Mouse (Mus musculus) neural tube, embryonic 15.5 days (tissue): Measurements from ENCODE around the gene Slc18a3. TPM values are rescaled to one million over a fixed set of nuclear protein-coding genes. Genes with fewer than 3 reads are reported as not detected.

ENCODE experiments used
- ATAC-seq: fragments of 200-750 bp; cut with Nextera tagmentation; 2 replicates; pipeline ENCODE4 v1.8.0; 2017; ENCODE audit warnings: mild to moderate bottlenecking, moderate TSS enrichment, moderate library complexity; ENCODE audit not compliant: low FRiP score
- H3K27ac ChIP-seq: fragments of 300-500 bp; sonication (generic); replicated peaks from 2 replicates; pipeline ENCODE4 v1.5.1; 2015; ENCODE audit warnings: mild to moderate bottlenecking, inconsistent platforms
- H3K27me3 ChIP-seq: fragments of 300-500 bp; sonication (generic); replicated peaks from 2 replicates; pipeline ENCODE4 v1.6.1; 2015; ENCODE audit warnings: inconsistent platforms
- H3K36me3 ChIP-seq: fragments of 300-500 bp; sonication (generic); 2 replicates; pipeline ENCODE4 v1.6.1; 2015; ENCODE audit warnings: inconsistent platforms
- H3K4me1 ChIP-seq: fragments of 300-500 bp; sonication (generic); 2 replicates; pipeline ENCODE4 v1.6.1; 2015; ENCODE audit warnings: inconsistent platforms
- H3K4me2 ChIP-seq: fragments of 300-500 bp; sonication (generic); 2 replicates; pipeline ENCODE4 v1.6.1; 2015; ENCODE audit warnings: inconsistent platforms, mild to moderate bottlenecking, moderate library complexity
- H3K4me3 ChIP-seq: fragments of 300-500 bp; sonication (generic); replicated peaks from 2 replicates; pipeline ENCODE4 v1.5.1; 2015; ENCODE audit warnings: mild to moderate bottlenecking, inconsistent platforms
- H3K9ac ChIP-seq: fragments of 300-500 bp; sonication (generic); replicated peaks from 2 replicates; pipeline ENCODE4 v1.6.1; 2015; ENCODE audit warnings: mild to moderate bottlenecking, inconsistent platforms
- H3K9me3 ChIP-seq: fragments of 300-500 bp; sonication (generic); replicated peaks from 2 replicates; pipeline ENCODE4 v1.6.1; 2016; ENCODE audit warnings: inconsistent platforms
- WGBS: fragments of 180-500 bp; shearing (Covaris S2); methylation state at CpG from one replicate; pipeline ENCODE4 v1.1.7; 2015; ENCODE audit warnings: mixed read lengths; 5-methylcytosine and 5-hydroxymethylcytosine counted together
- polyA plus RNA-seq: library from polyadenylated mRNA; unstranded; fragments of >200 nt; fragmentation: Nextera tagmentation; extraction: Ambion mirVana; gene quantifications from 2 replicates; pipeline ENCODE4 v1.2.1, GENCODE M21; 2015

Gene Slc18a3
- polyA plus RNA-seq, 1 experiment from 2014 or later, result 42.7 TPM

DNA sequence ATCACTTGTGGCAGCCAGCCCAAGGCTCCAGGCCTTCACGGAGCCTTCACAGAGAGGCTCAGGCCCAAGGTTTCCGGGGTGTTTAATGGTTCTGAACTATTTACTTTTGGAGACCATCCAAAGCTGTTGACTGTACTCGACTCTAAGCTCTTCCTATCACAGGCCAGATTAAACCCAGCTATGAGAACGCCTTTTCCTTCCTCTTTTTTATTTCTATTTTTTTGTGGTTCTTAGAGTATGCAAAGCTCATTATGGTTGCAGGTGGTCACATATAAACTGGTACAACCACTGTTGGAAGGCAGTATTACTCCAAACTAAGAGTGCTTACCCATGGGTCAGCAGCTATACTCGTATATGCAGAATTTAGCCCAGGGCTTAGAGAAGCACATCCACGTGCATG, 17.7 kb downstream of the Slc18a3 start:
- Histone ChIP-seq H3K27ac (no peak overlapping the region), H3K9ac (no peak overlapping the region), H3K9me3 (no peaks in the 10 kb centered on the region), H3K27me3 (0 out of 2 replicates have a peak, but pooled peaks cover 6% of the 10 kb centered on the region), H3K4me2 (no peak overlapping the region), H3K4me3 (no peak overlapping the region), H3K4me1 (peaks cover 4% of the 10 kb centered on the region; the same call in 1 of the 2 replicates), H3K36me3 (no peaks in the 10 kb centered on the region)
- 86% methylated on average over 6 of the region's 6 CpGs for WGBS
- ATAC-seq, result no peak

GRCm38 (mm10) chr14:32443446-32443845, 21.2 kb downstream of the Slc18a3 start:
- Histone ChIP-seq H3K27me3 (0 out of 2 replicates have a peak, but pooled peaks cover 6% of the 10 kb centered on the region), H3K36me3 (no peaks in the 10 kb centered on the region), H3K4me2 (no peak overlapping the region), H3K9me3 (no peaks in the 10 kb centered on the region), H3K4me3 (no peak overlapping the region), H3K9ac (no peak overlapping the region), H3K27ac (no peak overlapping the region), H3K4me1 (peaks cover 9% of the 10 kb centered on the region; the same call in 1 of the 2 replicates)
- WGBS, result 30% methylated on average over 8 of the region's 8 CpGs
- no peak for ATAC-seq

DNA sequence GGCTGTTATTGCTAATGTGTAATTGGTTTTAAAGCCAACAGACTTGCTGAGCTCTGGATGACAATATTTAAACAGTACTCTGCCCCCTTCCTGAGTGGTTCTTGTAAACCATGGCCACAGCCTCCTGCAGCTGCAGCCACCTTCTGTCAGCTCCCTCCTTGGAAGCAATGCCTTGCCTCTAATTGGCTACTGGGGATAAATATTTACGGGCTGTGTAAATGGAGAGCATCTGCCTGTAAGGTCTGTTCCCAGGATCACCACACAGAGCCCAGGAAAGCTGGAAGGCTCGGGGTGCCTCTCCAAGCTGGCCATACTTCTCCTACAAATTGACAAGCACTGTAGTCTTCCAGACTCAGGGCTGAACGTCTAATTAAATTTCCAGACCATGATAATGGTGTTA, 24.9 kb downstream of the Slc18a3 start:
- Histone ChIP-seq H3K4me2 (no peak overlapping the region), H3K4me3 (no peak overlapping the region), H3K36me3 (no peaks in the 10 kb centered on the region), H3K9me3 (no peaks in the 10 kb centered on the region), H3K9ac (no peak overlapping the region), H3K27ac (0 out of 2 replicates have a peak overlapping the region, but pooled peaks have one; percentile 6), H3K27me3 (0 out of 2 replicates have a peak, but pooled peaks cover 2% of the 10 kb centered on the region), H3K4me1 (peaks cover 9% of the 10 kb centered on the region; the same call in 1 of the 2 replicates)
- 17% methylated on average over 3 of the region's 3 CpGs for WGBS
- no peak for ATAC-seq

- no peak overlapping the region for H3K4me2 ChIP-seq
- H3K27ac ChIP-seq, result no peak overlapping the region
- 0 out of 2 replicates have a peak, but pooled peaks cover 2% of the 10 kb centered on the region for H3K27me3 ChIP-seq
- H3K4me3 ChIP-seq, result no peak overlapping the region
- peaks cover 9% of the 10 kb centered on the region; the same call in 1 of the 2 replicates for H3K4me1 ChIP-seq
- H3K9me3 ChIP-seq, result no peaks in the 10 kb centered on the region
- ATAC-seq, result no peak
- no peaks in the 10 kb centered on the region for H3K36me3 ChIP-seq
- 54% methylated on average over 5 of the region's 5 CpGs for WGBS
- no peak overlapping the region for H3K9ac ChIP-seq
These were observed 25.3 kb downstream of the Slc18a3 start for GRCm38 (mm10) chr14:32439316-32439715.

DNA sequence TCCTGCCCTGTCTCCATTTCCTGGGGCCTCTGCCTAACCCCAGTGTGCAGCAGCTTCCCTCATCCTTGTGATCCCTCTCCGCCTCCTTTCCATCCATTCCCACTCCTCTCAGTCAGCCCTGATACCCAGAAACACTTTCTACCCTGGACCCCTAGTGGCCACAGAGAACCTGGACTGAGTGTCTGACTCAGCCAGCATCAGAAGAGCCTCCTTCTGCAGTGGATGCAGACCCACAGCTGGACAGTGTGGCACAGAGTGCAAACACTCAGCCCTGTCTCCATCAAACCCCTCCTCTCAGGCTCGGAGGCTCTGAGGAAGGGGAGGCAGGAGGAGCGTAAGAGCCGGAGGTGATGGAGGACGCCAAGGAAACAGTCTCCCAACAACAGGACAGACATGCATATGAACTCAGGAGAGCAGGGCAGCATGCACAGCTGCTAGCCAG, 27.3 kb downstream of the Slc18a3 start:
- ATAC-seq, result no peak

DNA sequence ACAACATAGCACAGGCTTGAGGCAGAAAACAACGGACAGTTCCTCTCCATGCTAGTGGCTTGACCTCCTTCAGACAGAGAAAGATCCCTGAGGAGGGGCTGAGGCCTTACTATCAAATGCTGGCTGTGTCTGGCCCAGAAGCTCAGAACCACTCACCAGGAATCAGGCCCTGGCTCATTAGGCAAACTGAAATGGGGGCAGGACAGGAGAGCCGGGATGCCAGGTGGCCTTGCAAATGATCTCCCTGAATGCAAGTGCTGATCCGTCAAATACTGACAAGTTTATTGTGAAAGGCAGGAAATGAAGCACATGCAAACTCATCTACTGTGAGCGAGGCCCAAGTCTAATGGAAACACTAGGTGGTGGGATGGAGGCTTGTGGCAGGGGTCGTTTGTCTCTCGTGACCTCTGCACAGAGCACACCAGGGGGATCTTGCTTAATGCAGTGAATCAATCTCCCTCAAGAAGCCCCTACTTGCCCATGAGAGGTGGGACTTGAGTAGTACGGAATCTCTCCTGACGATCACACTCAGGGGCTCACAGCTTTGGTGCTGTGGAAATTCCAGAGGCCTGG, 35.5 kb downstream of the Slc18a3 start:
- 12% methylated on average over 8 of the region's 8 CpGs for WGBS
- 0 out of 2 replicates have a peak, but pooled peaks cover 33% of the 10 kb centered on the region for H3K27me3 ChIP-seq
- H3K4me2 ChIP-seq, result no peak overlapping the region
- H3K9ac ChIP-seq, result no peak overlapping the region
- peaks cover 8% of the 10 kb centered on the region; the same call in 1 of the 2 replicates for H3K4me1 ChIP-seq
- H3K4me3 ChIP-seq, result no peak overlapping the region
- no peaks in the 10 kb centered on the region for H3K9me3 ChIP-seq
- H3K36me3 ChIP-seq, result no peaks in the 10 kb centered on the region
- H3K27ac ChIP-seq, result no peak overlapping the region
- ATAC-seq, result no peak

More for the DNA sequence above, 27.3 kb downstream of the Slc18a3 start:
- Histone ChIP-seq H3K4me3 (no peak overlapping the region), H3K9ac (no peak overlapping the region), H3K27ac (no peak overlapping the region), H3K4me2 (no peak overlapping the region), H3K36me3 (no peaks in the 10 kb centered on the region), H3K9me3 (no peaks in the 10 kb centered on the region), H3K4me1 (0 out of 2 replicates have a peak, but pooled peaks cover 5% of the 10 kb centered on the region), H3K27me3 (0 out of 2 replicates have a peak, but pooled peaks cover 1% of the 10 kb centered on the region)
- 32% methylated on average over 5 of the region's 5 CpGs for WGBS

DNA sequence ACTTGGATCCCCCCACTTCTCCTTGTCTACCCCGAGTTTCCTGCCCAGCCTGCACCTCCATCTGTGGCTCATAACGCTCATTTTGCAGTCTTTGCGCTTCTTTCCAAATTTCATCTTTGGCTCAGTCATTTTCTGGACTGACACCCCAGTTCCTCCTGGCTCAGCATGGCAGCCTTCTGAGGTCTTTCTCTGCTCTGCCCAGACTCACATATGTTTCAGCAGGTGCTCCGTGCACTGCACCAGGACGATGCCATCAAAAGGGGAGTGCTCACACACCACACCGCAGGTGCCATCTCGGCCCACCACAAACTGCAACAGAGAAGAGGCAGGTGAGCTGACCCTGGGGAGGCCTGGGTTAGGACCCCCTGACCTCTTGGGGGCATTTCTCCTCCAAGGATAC, 40.7 kb downstream of the Slc18a3 start:
- no peak for ATAC-seq
- Histone ChIP-seq H3K4me3 (no peak overlapping the region), H3K4me1 (peaks cover 6% of the 10 kb centered on the region; the same call in 1 of the 2 replicates), H3K9ac (no peak overlapping the region), H3K4me2 (no peak overlapping the region), H3K9me3 (no peaks in the 10 kb centered on the region), H3K36me3 (no peaks in the 10 kb centered on the region), H3K27me3 (0 out of 2 replicates have a peak, but pooled peaks cover 43% of the 10 kb centered on the region), H3K27ac (no peak overlapping the region)
- WGBS, result 90% methylated on average over 7 of the region's 7 CpGs

GRCm38 (mm10) chr14:32418747-32419146, 45.9 kb downstream of the Slc18a3 start:
- Histone ChIP-seq H3K9ac (no peak overlapping the region), H3K4me1 (no peaks in the 10 kb centered on the region), H3K27me3 (0 out of 2 replicates have a peak, but pooled peaks cover 9% of the 10 kb centered on the region), H3K36me3 (no peaks in the 10 kb centered on the region), H3K4me2 (no peak overlapping the region), H3K27ac (no peak overlapping the region), H3K4me3 (no peak overlapping the region), H3K9me3 (no peaks in the 10 kb centered on the region)
- ATAC-seq, result no peak
- WGBS, result 80% methylated on average over 11 of the region's 11 CpGs

Other genes starting within 250 kb of the Slc18a3 start
- gene Ogdhl, start 142.8 kb downstream of the Slc18a3 start, polyA plus RNA-seq, result 19.1 and 21.7 TPM in 2 replicates
- gene 1700024G13Rik, start 76.5 kb downstream of the Slc18a3 start, polyA plus RNA-seq, result 0.29 TPM in 1 of 2 replicates, not detected in the other
- gene Chat, start 1.1 kb upstream of the Slc18a3 start, polyA plus RNA-seq, result 4.8 and 5.7 TPM in 2 replicates
- gene Ercc6, start 48.7 kb upstream of the Slc18a3 start, polyA plus RNA-seq, result 20.4 and 20.8 TPM in 2 replicates
- 112 and 125 TPM in 2 replicates for gene Prrxl1, start 134.6 kb upstream of the Slc18a3 start, polyA plus RNA-seq
- gene 3425401B19Rik, start 220.4 kb upstream of the Slc18a3 start, polyA plus RNA-seq, result 0.22 and 0.42 TPM in 2 replicates